Comparison of ENCODE assay signal across 15 mouse cellular contexts in genomic region chr13:100698866-100699265, GRCm38 (mm10).
"Had no signal": no experiment of that assay in that cellular context is flagged by ENCODE, and none has a peak within 500 bp of the region (broad histone marks: within the 10 kb centered on the region; RNA-seq: fewer than 3 reads in every experiment).

No protein-coding gene starts in this region.

- H3K27ac ChIP-seq: neural tube, embryonic 15.5 days; stomach, embryonic 15.5 days; stomach, postnatal 0 days had no signal

- H3K4me2 ChIP-seq: neural tube, embryonic 15.5 days; stomach, embryonic 15.5 days had no signal

- H3K4me3 ChIP-seq: neural tube, embryonic 15.5 days; stomach, embryonic 15.5 days had no signal

- H3K27me3 ChIP-seq: neural tube, embryonic 15.5 days; stomach, embryonic 15.5 days had no signal

- H3K9me3 ChIP-seq: neural tube, embryonic 15.5 days; stomach, embryonic 15.5 days had no signal

- DNase-seq: retina, postnatal 1 day; right cerebral cortex, adult 18-20 months; right cerebral cortex, postnatal 14 days; right cerebral cortex, postnatal 25 days; right cerebral cortex, postnatal 4 days; spleen, adult 18-20 months; thymus, adult 18-20 months; thymus, adult 2 months; thymus, postnatal 14 days; thymus, postnatal 25 days; thymus, postnatal 36 days; thymus, postnatal 4 days had no signal

- H3K9ac ChIP-seq: neural tube, embryonic 15.5 days; stomach, embryonic 15.5 days had no signal

- H3K4me1 ChIP-seq: neural tube, embryonic 15.5 days; stomach, embryonic 15.5 days had no signal
